In the genomic region with DNA sequence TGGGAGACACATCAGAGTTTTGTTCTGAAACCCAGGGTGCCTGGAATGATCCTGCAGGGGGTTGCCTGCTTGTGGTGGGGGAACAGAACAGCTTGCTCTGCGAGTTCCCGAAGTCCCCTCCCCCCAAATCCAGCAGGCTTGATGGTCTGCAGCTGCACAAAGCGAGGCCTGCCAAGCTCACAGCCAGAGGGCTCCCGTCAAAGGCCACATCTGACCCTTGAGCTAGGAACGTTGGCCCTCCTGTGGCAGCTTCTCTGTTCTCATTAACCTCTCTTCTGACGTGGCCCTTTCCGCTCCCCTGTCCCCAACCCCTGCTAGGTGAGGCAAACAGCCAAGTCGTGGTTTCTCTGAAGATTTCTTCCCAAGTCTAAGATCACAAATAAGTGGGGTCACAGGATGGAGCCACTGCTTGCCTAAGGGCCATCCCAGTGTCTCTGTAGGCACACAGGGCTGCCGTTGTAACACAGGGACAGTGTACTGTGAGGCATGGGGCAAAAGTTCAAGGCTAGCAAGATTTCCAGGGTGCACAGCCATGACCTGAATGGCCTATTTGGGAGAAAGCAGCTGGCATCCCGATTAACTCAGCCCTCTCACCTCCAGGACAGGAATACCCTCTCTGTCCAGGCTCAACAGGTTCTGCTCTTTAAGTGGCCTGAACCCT, we compare ENCODE assay signal across 11 mouse cellular contexts. TPM values are rescaled to one million over a fixed set of nuclear protein-coding genes. Genes with fewer than 3 reads are reported as not detected.
DNase-seq lines count a peak whose midpoint lies in the region; ATAC-seq lines count a peak whose summit lies in the region.
"Had no signal": no experiment of that assay in that cellular context is flagged by ENCODE, and none has a peak within 500 bp of the region (broad histone marks: within the 10 kb centered on the region; RNA-seq: fewer than 3 reads in every experiment).

No protein-coding gene starts in this region.

- no peak overlapping the region for H3K4me2 ChIP-seq in lung, embryonic 16.5 days (ENCODE audit: low read depth, low read length)
- no peak overlapping the region for H3K4me2 ChIP-seq in stomach, embryonic 15.5 days

- H3K36me3 ChIP-seq in lung, embryonic 16.5 days (ENCODE audit: control insufficient read depth, insufficient read depth, low read length), result no peaks in the 10 kb centered on the region
- H3K36me3 ChIP-seq in stomach, embryonic 15.5 days, result no peaks in the 10 kb centered on the region

- no peak overlapping the region for H3K4me3 ChIP-seq in lung, embryonic 16.5 days (ENCODE audit: low read length)
- H3K4me3 ChIP-seq in stomach, embryonic 15.5 days (replicated peaks), result no peak overlapping the region

- H3K27ac ChIP-seq in lung, embryonic 16.5 days (ENCODE audit: low read length), result no peak overlapping the region
- H3K27ac ChIP-seq in stomach, embryonic 15.5 days, result no peak overlapping the region

- WGBS in lung, embryonic 16.5 days, result 14% methylated on average over 10 of the region's 10 CpGs
- WGBS in stomach, embryonic 15.5 days, result 20% methylated on average over 10 of the region's 10 CpGs

- no peak for ATAC-seq in frontal cortex, adult (ENCODE audit: low TSS enrichment)
- ATAC-seq in lung, embryonic 16.5 days (ENCODE audit: low read depth), result peak; percentile 87
- peak; percentile 25; the same call in 1 of the 2 replicates for ATAC-seq in stomach, embryonic 15.5 days (ENCODE audit: insufficient read depth, low FRiP score, low read depth)

- H3K9me3 ChIP-seq in lung, embryonic 16.5 days (ENCODE audit: control insufficient read depth, low read length), result no peaks in the 10 kb centered on the region
- no peaks in the 10 kb centered on the region for H3K9me3 ChIP-seq in stomach, embryonic 15.5 days

- peaks cover 17% of the 10 kb centered on the region for H3K4me1 ChIP-seq in lung, embryonic 16.5 days (replicated peaks; ENCODE audit: control insufficient read depth, insufficient read depth, low read length)
- H3K4me1 ChIP-seq in stomach, embryonic 15.5 days, result no peaks in the 10 kb centered on the region

- peak; percentile 29 to 39 for DNase-seq in frontal cortex, postnatal 10 days (ENCODE audit: low spot score in 2 of 2)
- DNase-seq in embryo, embryonic 10 days (ENCODE audit: low spot score), result peak; percentile 81
- peak; percentile 49 for DNase-seq in kidney, adult 18-20 months
- no peak for DNase-seq in layer of hippocampus, adult 8-10 months (ENCODE audit: low spot score in 2 of 2)
- no peak for DNase-seq in adrenal gland, adult (ENCODE audit: inconsistent age in 2 of 2, low spot score in 1 of 2)

- H3K27me3 ChIP-seq in lung, embryonic 16.5 days (ENCODE audit: control insufficient read depth, insufficient read depth, low read depth, low read length), result no peaks in the 10 kb centered on the region
- no peaks in the 10 kb centered on the region for H3K27me3 ChIP-seq in stomach, embryonic 15.5 days (replicated peaks)

- no peak overlapping the region for H3K9ac ChIP-seq in lung, embryonic 16.5 days (ENCODE audit: low read length)
- no peak overlapping the region for H3K9ac ChIP-seq in stomach, embryonic 15.5 days

RNA-seq across cellular contexts. Expression of gene Slc6a12, which starts 12.9 kb away (rescaled TPM):
- polyA plus RNA-seq in lung, embryonic 16.5 days (2015; fragmentation: Nextera tagmentation; extraction: Ambion mirVana), result not detected in 2 replicates
- polyA plus RNA-seq in stomach, embryonic 15.5 days (2015; fragmentation: Nextera tagmentation; extraction: Ambion mirVana), result 0.12 and 0.18 TPM in 2 replicates
- total RNA-seq in layer of hippocampus, adult 8-10 months (2022), result 1 to 10 TPM; 1.5 to 4.5 (median 2.6) TPM
- polyA plus RNA-seq: heart, postnatal 0 days; neural tube, embryonic 14.5 days had no signal

RNA-seq across cellular contexts. Expression of gene Slc6a13, which starts 30.0 kb away (rescaled TPM):
- polyA plus RNA-seq in lung, embryonic 16.5 days (2015; fragmentation: Nextera tagmentation; extraction: Ambion mirVana), result 0.84 and 1.4 TPM in 2 replicates
- 2.3 and 3.2 TPM in 2 replicates for polyA plus RNA-seq in stomach, embryonic 15.5 days (2015; fragmentation: Nextera tagmentation; extraction: Ambion mirVana)
- total RNA-seq in layer of hippocampus, adult 8-10 months (2022), result 10 to 100 TPM; 10.7 to 18.0 (median 14.9) TPM
- polyA plus RNA-seq: C2C12 had no signal

Comparison
In these comparisons a context has a peak if more than half of its experiments do, and no peak if none do; other contexts are left out.
1. DNase-seq: peak in frontal cortex, postnatal 10 days (2 of 2), embryo, embryonic 10 days (single experiment) and kidney, adult 18-20 months (single experiment); none in layer of hippocampus, adult 8-10 months (0 of 2) and adrenal gland, adult (0 of 2).